Mouse (Mus musculus) liver, adult 2 months (tissue): ENCODE measurements at regions not wholly inside any gene's neighbourhood (a gene's known extent, or its start where the extent isn't known, plus 50 kb on each side); places are given as distances from the start of the nearest gene placed in this dataset.

Source experiments
- DNase-seq: peaks from one replicate; pipeline ENCODE4 v3.0.0-alpha.2; 2011; ENCODE audit warnings: low read depth, low spot score; ENCODE audit errors: extremely low read depth
- H3K27ac ChIP-seq: fragments of 200-500 bp; replicated peaks from 2 replicates; pipeline ENCODE4 v1.5.1; 2012; ENCODE audit warnings: low read depth, mild to moderate bottlenecking, control low read depth, inconsistent platforms, low read length; ENCODE audit not compliant: insufficient read depth
- H3K27me3 ChIP-seq: fragments of 200-500 bp; 2 replicates; pipeline ENCODE4 v1.6.1; 2012; ENCODE audit warnings: mild to moderate bottlenecking, moderate library complexity, low read length, inconsistent platforms; ENCODE audit not compliant: control insufficient read depth, insufficient read depth
- H3K36me3 ChIP-seq: fragments of 200-500 bp; 2 replicates; pipeline ENCODE4 v1.6.1; 2012; ENCODE audit warnings: low read length, inconsistent platforms; ENCODE audit not compliant: control insufficient read depth, insufficient read depth
- H3K4me1 ChIP-seq: fragments of 200-500 bp; 2 replicates; pipeline ENCODE4 v1.6.1; 2011; ENCODE audit warnings: low read length; ENCODE audit not compliant: control insufficient read depth, insufficient read depth
- H3K4me3 ChIP-seq: fragments of 200-500 bp; 2 replicates; pipeline ENCODE4 v1.5.1; 2011; ENCODE audit warnings: low read depth, mild to moderate bottlenecking, control low read depth, low read length, moderate library complexity; ENCODE audit not compliant: insufficient read depth
- H3K79me2 ChIP-seq: fragments of 200-500 bp; 2 replicates; pipeline ENCODE4 v1.6.1; 2012; ENCODE audit warnings: inconsistent platforms, mild to moderate bottlenecking, low read length, moderate library complexity; ENCODE audit not compliant: control insufficient read depth, insufficient read depth
- H3K9ac ChIP-seq: fragments of 200-500 bp; 2 replicates; pipeline ENCODE4 v1.6.1; 2012; ENCODE audit warnings: low read depth, mild to moderate bottlenecking, control low read depth, inconsistent platforms, low read length
- CTCF ChIP-seq: fragments of 200-500 bp; IDR thresholded peaks from 2 replicates; pipeline ENCODE4 v1.5.1; 2011; ENCODE audit warnings: low read depth, low read length, control low read depth
- POLR2A ChIP-seq: fragments of 200-500 bp; IDR thresholded peaks from 2 replicates; pipeline ENCODE4 v1.6.1; 2011; ENCODE audit warnings: low read length, control low read depth; ENCODE audit not compliant: insufficient read depth; ENCODE audit errors: extremely low read depth
- whole genome bisulfite sequencing: fragments of 180-500 bp; shearing (Covaris S2); methylation state at CpG from one replicate; pipeline ENCODE4 v1.1.7; 2018; 5-methylcytosine and 5-hydroxymethylcytosine counted together

- H3K79me2 ChIP-seq, result no peaks in the 10 kb centered on the region
- no peak overlapping the region for H3K4me3 ChIP-seq
- H3K9ac ChIP-seq, result no peak overlapping the region
- H3K27me3 ChIP-seq, result no peaks in the 10 kb centered on the region
- H3K4me1 ChIP-seq, result peaks cover 17% of the 10 kb centered on the region
- no peak for TF ChIP-seq CTCF
- TF ChIP-seq POLR2A, result no peak
- DNase-seq, result no peak
- no peak overlapping the region for H3K27ac ChIP-seq
- WGBS, result 90% methylated on average over 14 of the region's 14 CpGs
- no peaks in the 10 kb centered on the region for H3K36me3 ChIP-seq
Observed at GRCm38 (mm10) chr16:24218162-24218849, 175.0 kb upstream of the Lpp start.

GRCm38 (mm10) chr16:24216828-24217227, 176.5 kb upstream of the Lpp start:
- DNase-seq, result no peak
- Histone ChIP-seq H3K36me3 (no peaks in the 10 kb centered on the region), H3K4me1 (peaks cover 7% of the 10 kb centered on the region), H3K79me2 (no peaks in the 10 kb centered on the region), H3K27ac (no peak overlapping the region), H3K27me3 (no peaks in the 10 kb centered on the region), H3K9ac (no peak overlapping the region), H3K4me3 (no peak overlapping the region)
- TF ChIP-seq POLR2A (no peak), CTCF (no peak)
- WGBS, result 91% methylated on average over 5 of the region's 5 CpGs

GRCm38 (mm10) chr16:24215353-24215752, 178.0 kb upstream of the Lpp start:
- no peak for DNase-seq
- Histone ChIP-seq H3K79me2 (no peaks in the 10 kb centered on the region), H3K4me3 (no peak overlapping the region), H3K9ac (no peak overlapping the region), H3K27ac (no peak overlapping the region), H3K27me3 (no peaks in the 10 kb centered on the region), H3K4me1 (no peaks in the 10 kb centered on the region), H3K36me3 (no peaks in the 10 kb centered on the region)
- TF ChIP-seq CTCF (no peak), POLR2A (no peak)
- 88% methylated on average over 8 of the region's 8 CpGs for WGBS

- WGBS, result 96% methylated on average over 3 of the region's 3 CpGs
- H3K79me2 ChIP-seq, result no peaks in the 10 kb centered on the region
Observed at GRCm38 (mm10) chr16:24213577-24213976, 179.7 kb upstream of the Lpp start.

GRCm38 (mm10) chr16:24212702-24213101, 180.6 kb upstream of the Lpp start:
- Histone ChIP-seq H3K4me3 (no peak overlapping the region), H3K27ac (no peak overlapping the region), H3K79me2 (no peaks in the 10 kb centered on the region), H3K4me1 (no peaks in the 10 kb centered on the region), H3K27me3 (no peaks in the 10 kb centered on the region), H3K36me3 (no peaks in the 10 kb centered on the region), H3K9ac (no peak overlapping the region)
- WGBS, result 97% methylated on average over 2 of the region's 2 CpGs
- DNase-seq, result no peak
- TF ChIP-seq POLR2A (no peak), CTCF (no peak)

More at GRCm38 (mm10) chr16:24213577-24213976, 179.7 kb upstream of the Lpp start:
- TF ChIP-seq POLR2A (no peak), CTCF (no peak)
- Histone ChIP-seq H3K9ac (no peak overlapping the region), H3K4me1 (no peaks in the 10 kb centered on the region), H3K27ac (no peak overlapping the region), H3K27me3 (no peaks in the 10 kb centered on the region), H3K36me3 (no peaks in the 10 kb centered on the region), H3K4me3 (no peak overlapping the region)
- DNase-seq, result no peak

GRCm38 (mm10) chr16:24211588-24211987, 181.7 kb upstream of the Lpp start:
- TF ChIP-seq CTCF (no peak), POLR2A (no peak)
- 94% methylated on average over 1 of the region's 1 CpGs for WGBS
- H3K4me3 ChIP-seq, result no peak overlapping the region

More at GRCm38 (mm10) chr16:24211588-24211987, 181.7 kb upstream of the Lpp start:
- Histone ChIP-seq H3K36me3 (no peaks in the 10 kb centered on the region), H3K4me1 (peaks cover 1% of the 10 kb centered on the region), H3K27ac (no peak overlapping the region), H3K27me3 (no peaks in the 10 kb centered on the region), H3K9ac (no peak overlapping the region), H3K79me2 (no peaks in the 10 kb centered on the region)
- no peak for DNase-seq
